Mouse (Mus musculus) megakaryocyte progenitor cell, adult 5-6 weeks (primary cell): ENCODE data around the gene 2610507B11Rik. TPM values are rescaled to one million over a fixed set of nuclear protein-coding genes. Genes with fewer than 3 reads are reported as not detected.

Source experiments
- ATAC-seq: replicated peaks from 2 replicates; pipeline ENCODE4 v1.8.0; 2016; ENCODE audit warnings: mild to moderate bottlenecking, moderate TSS enrichment, inconsistent platforms; ENCODE audit not compliant: poor library complexity
- total RNA-seq, 2 experiments: library from RNA; stranded (forward) in 1 of 2; stranded (reverse) in 1 of 2; fragments of 157-497, 149-512 nt in 1 of 2; fragments of 200-1000 nt in 1 of 2; gene quantifications; 2 replicates each; pipeline versions ENCODE4 v1.2.3 to v1.2.4; 2015 to 2017

Gene 2610507B11Rik
- total RNA-seq, 2 experiments from 2014 or later, result 56.6 to 71.2 TPM

GRCm38 (mm10) chr11:78279586-78279985, 18.0 kb downstream of the 2610507B11Rik start:
- no peak for ATAC-seq

GRCm38 (mm10) chr11:78289146-78289763, 27.7 kb downstream of the 2610507B11Rik start:
- ATAC-seq, result no peak

GRCm38 (mm10) chr11:78290654-78291053, 29.1 kb downstream of the 2610507B11Rik start, which contains the start of gene BC030499:
TSS of gene BC030499 (plus strand) at chr11:78290841.
- ATAC-seq, result no peak

DNA sequence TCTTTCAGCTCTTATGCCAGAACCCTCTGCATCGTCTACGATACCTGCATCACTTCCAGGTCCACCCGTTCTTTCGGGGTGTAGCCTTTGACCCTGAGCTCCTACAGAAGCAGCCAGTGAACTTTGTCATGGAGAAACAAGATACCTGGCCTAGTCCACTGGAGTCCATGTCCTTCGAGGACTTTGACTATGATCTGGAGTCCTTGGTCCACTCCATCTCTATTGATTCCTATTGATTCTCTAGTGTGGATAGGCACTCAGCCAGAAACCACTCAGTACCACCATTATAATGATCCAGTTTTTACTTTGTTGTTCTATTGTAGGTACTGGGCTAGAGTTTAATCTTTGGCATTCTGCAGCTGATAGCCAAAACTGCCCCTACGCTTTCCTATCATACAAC, 33.0 kb downstream of the 2610507B11Rik start:
- ATAC-seq, result no peak

- 0 out of 2 replicates have a peak, but pooled peaks have one; percentile 3 for ATAC-seq
These were observed 39.4 kb downstream of the 2610507B11Rik start for GRCm38 (mm10) chr11:78300917-78301316.

DNA sequence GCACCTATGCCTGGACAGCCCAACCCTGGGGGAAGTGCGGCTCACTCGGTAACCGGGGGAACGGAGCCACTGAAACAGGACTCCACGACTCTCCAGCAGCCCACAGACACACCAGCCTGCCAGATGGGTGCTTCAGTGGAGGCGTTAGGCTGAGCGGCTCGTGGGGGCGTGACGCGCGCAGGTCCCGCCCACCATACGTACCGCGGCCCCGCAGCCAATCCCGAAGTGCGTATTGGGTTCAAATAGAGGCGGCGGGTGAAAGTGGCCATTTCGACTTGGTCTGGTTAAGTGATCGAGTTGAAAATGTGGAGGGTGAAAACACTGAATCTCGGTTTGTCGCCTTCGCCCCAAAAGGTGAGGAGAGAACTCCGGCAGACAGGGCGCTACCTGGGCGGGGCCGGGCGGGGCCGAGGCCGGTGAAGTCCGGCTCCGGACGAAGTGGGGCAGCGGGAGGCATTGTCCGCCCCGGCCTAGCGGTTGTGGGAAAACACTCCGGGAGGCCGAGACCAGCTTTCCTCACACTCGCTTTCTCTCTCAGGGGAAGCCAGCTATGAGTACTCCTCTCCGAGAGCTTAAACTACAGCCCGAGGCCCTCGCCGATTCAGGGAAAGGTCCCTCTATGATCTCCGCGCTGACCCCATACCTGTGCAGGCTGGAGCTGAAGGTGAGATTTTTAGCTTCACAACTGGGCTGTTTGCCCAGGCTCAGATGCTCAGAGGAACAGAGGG, 40.0 kb downstream of the 2610507B11Rik start, which contains the start of gene Spag5:
Spag5 (plus strand) TSS at position 173 of the 728 bp plus-strand sequence.
- ATAC-seq, result peak; percentile 100

DNA sequence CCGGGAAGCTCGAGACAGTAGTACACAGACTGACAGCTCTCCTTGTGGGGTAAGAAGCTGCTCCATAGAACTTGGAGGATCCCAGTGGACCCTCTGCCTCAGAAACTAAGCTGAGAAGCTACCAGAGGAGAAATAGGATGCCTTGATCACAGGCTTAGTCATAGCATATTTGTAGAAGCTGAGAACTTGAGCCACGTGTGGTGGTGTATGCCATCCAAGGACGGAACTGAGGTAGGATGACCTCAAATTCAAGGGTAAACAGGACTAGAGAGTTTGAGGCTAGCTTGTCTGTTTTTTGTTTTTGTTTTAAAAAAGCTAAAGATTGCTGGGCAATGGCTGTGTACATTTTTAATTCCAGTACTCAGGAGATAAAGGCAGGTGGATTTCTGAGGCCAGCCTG, 43.7 kb downstream of the 2610507B11Rik start:
- no peak for ATAC-seq

DNA sequence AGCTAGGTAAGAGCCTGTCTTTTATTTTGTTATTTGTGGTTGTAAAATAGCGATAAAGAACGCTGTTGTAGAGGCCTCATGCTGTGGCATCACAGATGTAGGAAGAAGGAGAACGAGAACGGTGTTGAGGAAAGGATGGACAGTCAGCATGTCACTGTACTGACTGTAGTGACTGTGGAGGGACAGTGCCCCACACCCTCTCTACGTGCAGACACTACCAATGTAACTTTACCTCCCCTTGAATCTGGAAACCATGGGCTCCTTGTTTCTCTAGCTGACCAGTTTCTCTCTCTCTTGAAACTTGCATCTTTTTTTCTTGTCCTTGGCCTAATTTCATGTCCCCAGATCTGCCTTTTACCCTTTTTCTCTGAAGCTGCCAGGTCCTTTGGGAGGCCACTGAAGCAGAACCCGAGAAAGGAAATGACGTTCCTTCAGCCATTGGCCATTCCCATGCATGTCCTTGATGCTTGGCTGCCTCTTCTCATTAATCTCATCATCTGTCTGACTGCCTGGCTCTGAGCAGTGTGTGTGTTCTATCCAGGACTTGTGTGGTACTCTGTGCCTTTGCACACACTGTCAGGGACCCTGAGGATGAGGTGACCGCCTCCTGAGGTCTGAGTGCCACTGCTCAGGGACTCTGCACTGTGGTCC, 49.4 kb downstream of the 2610507B11Rik start:
- ATAC-seq, result no peak

DNA sequence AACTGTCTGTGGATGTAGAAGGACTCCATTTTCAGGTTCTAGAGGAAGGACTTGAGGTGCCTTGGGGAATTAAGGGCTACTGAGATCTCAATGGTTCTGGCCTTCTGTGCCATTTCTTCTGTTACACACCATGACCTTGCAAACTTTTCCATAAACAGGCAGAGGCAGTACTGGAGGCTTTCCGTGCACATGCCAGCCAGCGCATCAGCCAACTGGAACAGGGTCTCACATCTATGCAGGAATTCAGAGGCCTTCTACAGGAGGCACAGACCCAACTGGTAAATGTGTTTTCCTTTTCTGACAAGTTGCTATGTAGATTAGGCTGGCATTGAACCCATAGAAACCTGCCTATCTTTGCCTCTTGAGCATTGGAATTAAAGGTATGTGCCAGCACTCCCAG, 52.1 kb downstream of the 2610507B11Rik start:
- no peak for ATAC-seq

GRCm38 (mm10) chr11:78318411-78318810, 56.9 kb downstream of the 2610507B11Rik start:
- no peak for ATAC-seq

GRCm38 (mm10) chr11:78322076-78322831, 60.7 kb downstream of the 2610507B11Rik start:
- no peak for ATAC-seq

GRCm38 (mm10) chr11:78322860-78323259, 61.3 kb downstream of the 2610507B11Rik start, which contains the start of gene Aldoc:
TSS of gene Aldoc (plus strand) at chr11:78322968.
- ATAC-seq, result peak; percentile 99

DNA sequence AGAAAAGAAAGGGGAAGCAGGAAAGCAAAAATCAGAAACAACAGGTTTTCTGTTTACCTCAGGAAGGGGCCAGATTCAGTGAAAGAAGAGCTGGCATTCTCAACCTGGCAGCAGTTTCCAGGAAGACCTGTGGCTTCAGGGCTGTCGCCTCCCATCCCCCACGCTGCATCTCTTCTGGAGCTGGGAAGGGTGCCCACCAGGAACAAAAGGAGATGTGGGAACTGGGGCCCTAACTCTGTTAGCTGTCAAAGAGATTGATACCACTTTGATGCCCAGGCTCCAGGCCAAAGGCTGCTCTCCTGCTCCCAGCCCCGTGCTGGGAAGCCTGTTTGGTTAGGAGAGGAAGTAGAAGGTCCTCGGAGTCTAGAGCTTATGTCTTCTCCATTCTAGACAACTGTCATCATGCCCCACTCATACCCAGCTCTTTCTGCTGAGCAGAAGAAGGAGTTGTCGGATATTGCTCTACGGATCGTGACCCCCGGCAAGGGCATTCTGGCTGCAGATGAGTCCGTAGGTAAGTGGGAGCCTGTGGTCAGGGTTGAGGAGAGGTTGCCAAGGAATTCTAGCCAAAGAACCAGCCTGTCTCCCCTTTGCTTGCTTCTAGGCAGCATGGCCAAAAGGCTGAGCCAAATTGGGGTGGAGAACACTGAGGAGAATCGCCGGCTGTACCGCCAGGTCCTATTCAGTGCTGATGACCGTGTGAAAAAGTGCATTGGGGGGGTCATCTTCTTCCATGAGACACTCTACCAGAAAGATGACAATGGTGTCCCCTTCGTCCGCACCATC, 62.6 kb downstream of the 2610507B11Rik start:
- no peak for ATAC-seq

DNA sequence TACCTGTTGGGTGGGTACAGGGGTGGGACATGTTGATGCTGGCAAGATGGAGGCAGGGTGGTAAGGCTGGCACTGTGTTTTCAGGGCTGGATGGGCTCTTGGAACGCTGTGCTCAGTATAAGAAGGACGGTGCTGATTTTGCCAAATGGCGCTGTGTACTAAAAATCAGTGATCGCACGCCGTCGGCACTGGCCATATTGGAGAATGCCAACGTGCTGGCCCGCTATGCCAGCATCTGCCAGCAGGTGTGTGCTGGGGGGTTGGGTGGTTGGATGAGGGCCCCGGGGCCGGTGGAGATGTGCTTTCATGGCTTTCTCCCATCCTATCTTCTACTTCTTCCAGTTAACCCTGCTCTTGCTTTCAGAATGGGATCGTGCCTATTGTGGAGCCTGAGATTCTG, 63.4 kb downstream of the 2610507B11Rik start:
- ATAC-seq, result no peak

DNA sequence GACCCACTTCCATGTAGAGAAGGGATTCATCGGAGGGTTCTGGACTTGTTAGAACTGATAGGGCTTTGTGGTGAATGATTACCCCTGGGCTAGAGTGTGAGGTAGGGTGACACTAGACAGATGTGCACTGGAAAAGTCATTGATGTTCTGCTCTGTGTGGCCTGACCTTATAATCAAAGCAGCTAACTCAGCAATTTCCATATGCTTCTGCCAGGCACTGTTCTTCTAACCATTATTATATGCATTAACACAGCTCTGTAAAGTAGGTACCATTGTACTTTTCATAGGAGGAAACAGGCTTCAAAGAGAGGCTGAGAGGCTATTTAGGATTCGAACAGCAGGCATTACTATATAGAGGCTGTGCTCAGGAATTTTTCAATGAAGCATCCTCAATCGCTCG, 65.7 kb downstream of the 2610507B11Rik start:
- no peak for ATAC-seq

DNA sequence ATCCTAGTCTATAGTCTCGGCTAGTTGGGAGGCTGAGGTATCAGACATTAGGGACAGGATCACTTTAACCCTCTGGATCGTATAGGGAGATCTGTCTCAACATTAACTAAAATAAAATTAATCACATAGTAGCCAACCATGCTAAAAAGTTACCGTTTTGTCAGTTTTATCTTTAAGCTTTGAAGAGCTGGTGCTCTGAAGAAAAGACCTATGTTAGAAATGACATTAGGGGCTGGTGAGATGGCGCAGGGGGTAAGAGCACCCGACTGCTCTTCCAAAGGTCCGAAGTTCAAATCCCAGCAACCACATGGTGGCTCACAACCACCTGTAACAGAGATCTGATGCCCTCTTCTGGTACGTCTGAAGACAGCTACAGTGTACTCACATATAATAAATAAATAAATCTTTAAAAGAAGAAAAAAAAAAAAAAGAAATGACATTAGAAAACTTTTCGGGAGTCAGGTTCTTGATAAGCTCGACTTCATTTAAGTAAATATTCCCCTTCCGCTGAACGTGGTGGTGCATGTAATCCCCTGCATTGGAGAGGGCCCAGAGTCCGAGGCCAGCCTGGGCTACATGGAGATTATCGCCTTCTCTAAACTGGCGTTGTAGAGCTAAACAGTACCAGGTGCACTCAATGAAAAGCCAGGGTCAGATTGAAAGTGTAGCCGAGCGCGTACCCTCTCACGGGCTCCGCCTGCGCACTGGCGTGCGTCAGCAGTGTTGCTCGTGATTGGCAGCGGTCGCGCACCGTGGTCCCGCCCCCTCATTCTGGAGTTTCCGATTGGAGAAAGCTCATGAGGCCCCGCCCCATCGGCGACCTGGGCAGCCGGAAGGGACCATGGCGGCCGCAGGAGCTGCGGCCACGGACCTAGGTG, 66.3 kb downstream of the 2610507B11Rik start, which contains the start of gene Pigs:
Pigs (plus strand) TSS at position 782 of the 878 bp plus-strand sequence.
- peak; percentile 100 for ATAC-seq

- ATAC-seq, result no peak
These were observed 67.0 kb downstream of the 2610507B11Rik start for GRCm38 (mm10) chr11:78328512-78329056.

- ATAC-seq, result no peak
These were observed 71.1 kb downstream of the 2610507B11Rik start for GRCm38 (mm10) chr11:78332676-78333075.

GRCm38 (mm10) chr11:78333992-78334391, 72.4 kb downstream of the 2610507B11Rik start:
- no peak for ATAC-seq
